Mouse (Mus musculus) ovary, postnatal 14 days (tissue): ENCODE data around the gene Gm10188.

Experiments
- DNase-seq: peaks from one replicate; pipeline ENCODE4 v3.0.0; 2022; ENCODE audit warnings: low spot score

The Gm10188 gene

DNA sequence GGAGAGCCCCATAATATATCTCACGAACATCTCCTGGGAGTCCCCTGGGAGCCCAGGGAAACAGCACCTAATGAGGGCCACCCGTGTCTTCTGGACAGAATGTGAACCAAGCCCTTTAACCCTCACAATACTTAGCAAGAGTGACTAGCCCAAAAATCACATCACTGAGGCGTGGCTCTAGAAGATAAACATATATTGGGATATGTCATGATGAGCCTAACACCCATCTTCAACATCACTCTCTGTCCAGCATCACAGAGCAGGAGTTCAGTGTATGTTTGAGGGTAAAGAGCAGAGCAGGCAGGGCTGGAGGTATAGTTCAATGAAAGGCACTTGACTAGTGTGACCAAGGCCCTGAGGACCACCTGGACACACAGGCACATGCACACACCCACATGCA, at the start of gene Gm10188:
Gene Gm10188, minus strand, starts transcription at position 101 of the 400 bp plus-strand sequence.
- DNase-seq = no peak

DNA sequence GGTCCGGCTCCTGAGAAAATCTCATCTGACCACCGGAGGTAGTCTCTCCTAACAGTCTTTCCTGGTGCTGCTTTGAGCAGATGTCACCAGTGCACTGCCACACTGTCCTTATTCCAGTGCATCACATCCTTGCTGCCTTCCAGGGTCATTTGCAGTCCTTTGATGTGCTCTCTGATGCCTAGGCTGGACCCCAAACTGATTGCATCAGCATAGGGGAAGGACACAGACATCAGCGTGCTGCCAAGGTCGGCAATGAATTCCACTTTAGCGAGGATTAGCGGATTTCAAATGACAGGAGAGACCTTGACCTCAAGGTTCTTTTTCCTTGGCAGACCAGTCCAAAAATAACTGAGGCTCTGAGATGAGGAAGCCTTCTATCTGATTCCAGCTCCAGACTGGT, 47.6 kb upstream of the Gm10188 start:
- no peak for DNase-seq

DNA sequence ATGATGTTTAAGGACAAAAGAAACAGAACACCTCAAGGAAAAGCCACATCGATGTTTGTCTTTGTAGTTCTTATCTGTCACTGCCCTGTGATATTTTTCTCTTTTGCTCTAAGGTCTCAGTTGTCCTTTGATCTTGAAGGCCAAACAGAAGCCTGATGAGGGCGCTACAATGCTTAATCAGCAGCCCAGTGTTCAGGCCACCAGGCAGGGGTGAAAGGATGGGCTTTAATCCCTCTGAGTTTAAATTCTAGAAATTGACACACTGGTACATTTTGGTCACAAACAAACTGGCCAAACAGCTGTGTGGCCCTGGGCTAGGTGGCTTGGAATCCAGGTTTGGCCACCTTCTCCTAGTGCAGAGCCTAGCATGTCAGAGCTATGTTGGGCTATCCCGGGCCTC, 47.1 kb upstream of the Gm10188 start:
- no peak for DNase-seq

DNA sequence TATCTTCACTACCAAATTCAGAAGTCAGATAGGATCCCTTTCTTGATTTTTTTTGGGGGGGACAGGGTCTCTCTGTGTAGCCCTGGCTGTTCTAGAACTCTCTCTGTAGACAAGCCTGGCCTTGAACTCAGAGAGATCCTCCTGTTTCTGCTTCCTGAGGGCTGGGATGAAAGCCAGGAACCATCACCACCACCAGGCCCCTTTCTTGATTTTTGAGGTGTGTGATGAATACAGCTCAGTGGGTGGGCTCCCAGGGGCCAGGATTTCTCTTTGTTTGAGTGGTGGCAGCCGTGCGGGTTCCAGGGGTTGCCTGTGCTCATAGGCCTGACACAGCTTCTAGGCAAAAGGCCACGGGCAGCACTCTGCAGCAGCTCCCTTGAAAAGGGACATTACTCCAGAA, 41.7 kb upstream of the Gm10188 start:
- DNase-seq = no peak

DNA sequence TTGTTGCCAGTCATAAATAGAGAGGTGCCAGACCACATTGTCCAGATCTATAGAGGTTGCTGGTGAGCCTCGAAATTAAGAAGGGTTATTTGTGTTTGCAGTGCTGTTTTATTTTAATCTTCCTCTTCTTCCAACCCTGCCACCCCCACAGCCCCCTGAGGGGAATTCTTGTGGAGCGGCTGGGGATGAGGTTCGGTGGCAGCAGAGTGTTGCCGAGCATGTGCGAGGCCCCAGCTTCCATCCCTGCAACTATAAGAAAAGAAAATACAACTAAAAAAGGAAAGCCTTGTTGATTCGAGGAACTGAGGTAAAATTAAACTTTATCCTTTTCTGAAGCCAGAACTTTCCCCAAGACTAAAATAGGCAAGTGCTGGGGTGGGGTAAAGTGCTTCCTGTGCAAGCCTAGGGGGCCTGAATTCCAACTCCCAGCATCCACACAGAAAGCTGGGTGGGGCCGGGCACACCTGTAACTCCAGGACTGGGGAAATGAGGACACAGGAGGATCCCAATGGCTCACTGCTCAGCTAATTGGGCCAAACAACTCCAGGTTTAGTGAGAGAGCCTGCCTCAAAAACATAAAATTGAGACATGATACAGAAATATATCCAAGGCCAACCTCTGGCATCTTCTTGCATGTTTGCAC, 39.0 kb upstream of the Gm10188 start:
- DNase-seq = no peak

DNA sequence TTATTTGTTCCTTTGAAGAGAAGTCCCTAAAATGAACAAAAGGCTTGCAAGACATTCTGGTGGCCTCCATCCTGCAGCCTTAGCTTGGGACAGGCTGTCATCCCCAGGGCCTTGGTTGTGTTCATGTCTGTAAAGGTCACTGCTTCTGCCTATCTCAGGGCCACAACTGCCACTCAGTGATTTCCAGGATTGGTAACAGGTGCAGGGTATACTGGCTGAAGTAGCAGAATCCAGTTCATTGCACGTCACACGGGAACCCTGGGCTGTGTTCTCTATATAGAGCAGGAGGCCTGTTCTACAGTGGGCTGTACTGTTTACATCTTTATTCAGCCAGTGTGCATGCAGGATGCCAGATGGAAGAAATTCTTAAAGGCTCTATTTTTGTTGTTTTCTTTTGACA, 38.4 kb upstream of the Gm10188 start:
- DNase-seq = no peak

DNA sequence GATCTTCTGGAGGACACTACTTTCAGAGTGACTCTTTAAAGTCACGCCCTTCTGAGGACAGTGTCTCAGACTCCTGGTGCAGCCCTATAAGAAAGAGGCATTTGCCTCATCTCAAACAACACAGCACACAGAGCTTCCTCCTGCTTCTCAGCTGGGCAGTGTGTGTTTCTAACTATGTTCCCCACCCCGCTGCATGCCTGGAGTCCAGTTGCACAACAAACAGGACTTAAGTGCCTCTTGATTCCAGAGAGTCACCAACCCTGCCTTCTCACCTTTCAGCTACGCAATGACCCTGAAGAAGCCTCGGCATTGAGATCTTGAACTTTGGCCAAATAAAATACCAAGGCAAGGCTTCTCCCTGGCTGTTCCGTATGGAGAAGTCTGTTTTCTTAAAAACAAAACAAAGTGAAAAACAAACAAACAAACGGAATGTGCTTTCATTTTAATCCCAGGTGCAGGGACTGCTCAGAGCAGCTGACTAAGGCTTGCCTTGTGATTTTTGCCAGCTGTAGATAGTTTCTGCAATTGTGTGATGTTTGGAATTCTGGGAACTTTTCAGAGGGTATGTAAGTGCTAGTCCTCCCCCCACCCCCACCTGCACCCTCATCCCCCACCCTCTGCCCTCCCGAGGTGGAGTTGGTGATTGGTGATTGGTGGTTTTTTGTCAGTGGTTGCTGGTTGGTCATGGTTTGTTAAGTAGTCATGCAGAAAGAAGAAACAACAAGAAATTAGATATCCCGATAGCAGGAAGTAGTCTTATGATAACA, 37.4 kb upstream of the Gm10188 start:
- no peak for DNase-seq

DNA sequence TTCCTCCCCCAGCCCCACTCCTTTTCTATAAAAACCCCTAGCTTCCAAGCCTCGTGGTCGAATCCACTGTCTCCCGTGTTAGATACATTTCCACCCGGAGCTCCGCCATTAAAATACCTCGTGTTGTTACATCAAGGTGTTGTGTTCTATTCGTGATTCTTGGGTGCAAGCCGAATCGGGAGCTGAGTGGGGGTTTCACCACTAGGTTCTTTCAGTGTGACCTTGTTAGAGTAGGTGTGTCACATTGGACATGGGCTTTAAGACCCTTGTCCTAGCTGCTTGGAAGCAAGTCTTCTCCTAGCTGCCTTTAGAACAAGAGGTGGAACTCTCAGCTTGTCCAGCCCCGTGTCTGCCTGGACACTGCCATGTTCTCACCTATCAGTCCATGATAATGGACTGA, 36.4 kb upstream of the Gm10188 start:
- no peak for DNase-seq

DNA sequence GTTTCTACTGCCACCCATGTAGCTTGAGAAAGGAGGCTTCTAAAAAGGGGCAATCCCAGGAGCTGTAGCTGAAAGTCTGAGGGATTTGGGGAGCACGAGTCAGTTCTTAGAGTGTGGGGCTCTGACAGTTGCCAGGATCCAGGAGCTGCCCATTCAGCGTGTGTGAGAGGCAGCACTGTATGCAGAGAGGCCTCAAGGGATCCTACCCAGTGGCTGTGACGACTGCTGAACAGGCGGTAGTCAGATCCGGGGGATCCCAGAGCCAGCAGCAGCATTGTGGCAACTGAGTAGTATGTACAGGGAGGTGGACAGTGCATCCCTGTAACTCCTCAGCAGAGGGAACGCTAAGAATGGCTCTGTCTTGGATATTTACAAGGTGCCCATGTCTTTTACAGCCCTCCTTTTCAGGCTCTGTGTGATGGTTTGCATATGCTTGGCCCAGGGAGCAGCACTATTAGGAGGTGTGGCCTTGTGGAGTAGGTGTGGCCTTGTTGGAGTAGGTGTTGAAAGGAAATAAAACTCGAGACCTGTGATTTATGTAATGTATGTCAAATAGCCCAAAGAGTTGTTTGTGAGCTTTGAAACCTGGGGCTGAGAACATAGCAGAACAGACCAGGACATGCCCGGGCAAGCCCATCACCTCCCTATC, 35.8 kb upstream of the Gm10188 start:
- DNase-seq = no peak

DNA sequence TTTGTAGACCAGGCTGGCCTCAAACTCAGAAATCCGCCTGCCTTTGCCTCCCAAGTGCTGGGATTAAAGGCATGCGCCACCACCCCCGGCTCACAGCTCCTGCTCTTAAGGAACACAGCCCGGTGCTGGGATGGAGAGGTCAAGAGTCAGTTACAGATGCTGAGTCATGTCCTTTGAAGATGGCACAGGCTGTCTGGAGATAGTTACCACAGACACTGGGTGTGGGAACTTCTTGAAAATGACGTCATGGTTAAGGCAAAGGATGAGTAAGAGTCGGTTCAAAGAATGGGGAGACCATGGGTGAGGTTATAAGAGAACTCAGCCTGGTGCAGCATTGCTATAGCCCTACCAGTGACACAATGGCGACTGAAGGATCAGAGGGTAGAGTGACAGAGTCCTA, 35.0 kb upstream of the Gm10188 start:
- DNase-seq = no peak

DNA sequence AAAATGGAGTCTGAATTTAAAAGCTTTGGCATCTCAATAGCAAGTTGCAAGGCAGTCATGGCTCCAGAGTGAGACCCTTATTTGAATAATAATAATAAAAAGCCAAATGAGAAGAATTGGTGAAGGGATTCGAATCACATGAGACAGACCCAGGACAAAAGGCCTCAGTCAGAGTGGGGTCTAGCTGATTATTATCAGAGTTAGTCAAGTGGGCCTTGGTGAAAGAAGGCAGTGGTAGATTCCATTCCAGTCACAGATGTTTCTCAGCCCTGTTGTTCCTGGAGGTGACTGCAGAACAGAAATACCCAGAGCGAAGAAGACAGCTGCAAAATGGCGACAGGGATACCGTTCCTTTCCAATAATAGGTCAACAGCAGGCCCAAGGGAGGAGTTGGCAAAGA, 34.1 kb upstream of the Gm10188 start:
- no peak for DNase-seq

DNA sequence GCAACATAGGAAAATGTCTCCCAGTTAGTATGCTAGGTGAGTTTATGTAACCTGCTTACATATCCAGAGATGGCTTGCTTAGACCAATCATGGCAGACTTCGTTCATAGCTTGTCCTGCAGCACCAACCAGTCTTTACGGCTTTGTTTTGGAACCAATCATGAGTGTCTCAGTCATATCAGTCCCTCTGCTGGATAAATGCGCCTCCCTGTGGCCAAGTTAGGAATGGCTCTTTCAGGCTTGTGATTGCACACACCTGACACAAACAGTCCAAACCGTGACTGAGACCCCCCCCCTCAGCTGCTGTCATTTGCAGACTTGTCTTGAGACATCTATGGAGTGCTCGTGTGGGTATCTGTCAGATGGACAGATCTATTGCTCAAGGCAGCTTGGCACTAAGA, 31.5 kb upstream of the Gm10188 start:
- DNase-seq = no peak

DNA sequence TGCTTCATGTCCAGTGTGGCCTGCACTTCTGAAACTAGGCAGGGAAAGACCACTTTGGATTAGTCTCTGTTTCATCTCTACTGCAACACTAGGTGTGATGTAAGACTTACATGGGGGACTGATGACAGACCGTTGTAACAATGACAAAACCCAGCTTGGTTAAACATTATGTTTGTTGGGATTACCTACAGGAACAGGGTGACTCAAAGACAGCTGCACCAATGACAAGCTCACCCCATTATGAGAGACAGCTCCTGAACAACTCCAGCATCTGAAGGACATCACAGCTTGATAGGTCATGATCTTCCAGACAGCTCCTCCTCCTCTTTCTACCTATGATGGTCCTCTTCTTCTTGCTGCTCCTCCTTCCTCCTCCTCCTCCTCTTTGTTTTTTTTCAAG, 30.8 kb upstream of the Gm10188 start:
- no peak for DNase-seq

DNA sequence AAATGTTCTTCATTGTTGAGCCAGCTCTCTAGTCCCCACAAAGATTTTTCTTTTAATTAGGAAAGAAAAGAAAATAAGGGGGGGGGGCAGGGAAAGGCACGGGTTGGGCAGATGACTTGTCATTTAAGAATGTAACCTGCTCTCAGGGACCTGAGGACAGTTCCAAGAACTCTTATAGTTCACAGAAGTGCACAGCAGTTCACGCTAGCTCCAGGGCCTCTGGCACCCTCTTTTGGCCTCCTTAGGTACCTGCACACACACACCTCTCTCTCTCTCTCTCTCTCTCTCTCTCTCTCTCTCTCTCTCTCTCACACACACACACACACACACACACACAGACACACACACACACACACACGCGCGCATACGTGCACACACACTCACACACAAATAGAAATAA, 24.9 kb upstream of the Gm10188 start:
- no peak for DNase-seq

DNA sequence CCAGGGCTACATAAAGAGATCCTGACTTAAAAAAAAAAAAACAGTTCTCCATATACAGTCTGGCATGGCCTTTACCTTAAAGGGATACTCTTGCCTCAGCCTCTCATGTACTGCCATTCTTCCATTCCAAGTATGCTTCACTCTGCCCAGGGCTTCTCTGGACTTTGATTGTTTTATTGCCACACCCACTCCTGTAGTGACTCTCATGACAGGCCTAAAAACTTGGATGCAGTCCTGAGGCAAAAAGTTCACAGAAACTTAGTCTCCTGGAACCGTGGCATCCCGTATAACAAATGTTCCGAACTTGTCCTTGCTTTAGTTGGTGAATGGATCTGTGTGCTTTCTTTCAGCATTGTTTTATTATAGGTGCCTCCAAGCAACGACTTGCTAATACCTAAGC, 17.1 kb upstream of the Gm10188 start:
- no peak for DNase-seq

DNA sequence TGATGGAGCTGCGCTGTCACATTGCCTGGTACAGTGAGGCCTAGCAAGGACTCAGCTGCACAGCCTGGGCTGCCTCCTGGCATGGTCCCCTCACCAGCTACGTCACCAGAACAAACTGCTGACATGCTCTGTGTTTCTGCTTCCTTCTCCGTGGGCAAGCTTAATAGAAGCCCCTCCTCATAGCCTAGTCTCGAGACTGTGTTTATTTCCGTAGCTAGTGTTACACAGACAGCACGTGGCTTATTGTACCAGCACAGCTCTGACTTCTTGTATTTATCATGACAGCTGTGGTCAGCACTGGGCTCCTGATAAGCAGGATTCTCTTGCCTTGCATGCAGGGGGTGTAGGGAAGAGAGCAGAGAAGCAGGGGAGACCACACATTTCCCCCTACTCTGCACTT, 16.6 kb upstream of the Gm10188 start:
- no peak for DNase-seq

DNA sequence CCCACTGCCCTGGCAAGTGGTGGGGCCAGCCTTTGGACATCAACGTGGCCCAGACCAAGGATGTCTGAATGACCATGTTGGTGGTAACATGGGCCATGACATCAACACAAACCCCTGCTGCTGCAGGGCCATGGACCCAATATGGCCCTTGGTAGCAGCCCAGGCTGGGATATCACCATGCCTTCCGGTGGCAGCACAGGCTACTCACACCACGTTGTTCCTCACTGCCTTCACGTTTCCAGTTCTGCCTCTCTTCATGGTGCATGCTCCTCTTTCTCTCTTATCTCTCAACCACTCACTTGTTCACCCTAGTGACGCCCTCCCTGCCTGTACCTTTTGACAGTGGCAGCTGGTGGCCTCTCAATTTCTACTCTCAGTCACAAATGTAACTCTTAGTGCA, 15.4 kb upstream of the Gm10188 start:
- no peak for DNase-seq

DNA sequence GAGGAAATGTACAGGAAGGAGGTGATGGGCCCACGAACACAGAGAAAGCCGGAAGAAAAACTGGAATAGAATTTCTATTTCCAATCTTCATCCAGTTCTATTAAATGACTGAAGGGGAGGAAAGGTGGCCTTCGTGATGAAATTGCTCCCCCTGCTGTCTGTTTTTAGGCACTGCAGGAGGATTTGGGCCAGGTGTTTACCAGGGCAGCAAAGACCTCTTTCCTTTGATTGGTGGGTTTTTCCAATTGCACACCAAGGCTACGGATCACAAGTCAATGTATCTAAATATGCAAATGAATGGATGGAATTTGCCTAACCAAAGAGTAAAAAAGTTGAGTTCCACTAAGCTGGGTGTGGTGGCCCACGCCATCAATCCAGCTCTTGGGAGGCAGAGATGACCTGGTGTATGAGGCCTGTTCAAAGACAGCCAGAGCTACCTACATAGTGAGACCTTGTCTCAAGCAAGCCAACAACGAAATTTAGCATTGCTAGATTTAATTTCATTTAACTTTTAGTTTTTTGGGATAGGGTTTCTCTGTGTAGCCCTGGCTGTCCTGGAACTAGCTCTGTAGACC, 8.1 kb upstream of the Gm10188 start:
- DNase-seq = peak; percentile 71

DNA sequence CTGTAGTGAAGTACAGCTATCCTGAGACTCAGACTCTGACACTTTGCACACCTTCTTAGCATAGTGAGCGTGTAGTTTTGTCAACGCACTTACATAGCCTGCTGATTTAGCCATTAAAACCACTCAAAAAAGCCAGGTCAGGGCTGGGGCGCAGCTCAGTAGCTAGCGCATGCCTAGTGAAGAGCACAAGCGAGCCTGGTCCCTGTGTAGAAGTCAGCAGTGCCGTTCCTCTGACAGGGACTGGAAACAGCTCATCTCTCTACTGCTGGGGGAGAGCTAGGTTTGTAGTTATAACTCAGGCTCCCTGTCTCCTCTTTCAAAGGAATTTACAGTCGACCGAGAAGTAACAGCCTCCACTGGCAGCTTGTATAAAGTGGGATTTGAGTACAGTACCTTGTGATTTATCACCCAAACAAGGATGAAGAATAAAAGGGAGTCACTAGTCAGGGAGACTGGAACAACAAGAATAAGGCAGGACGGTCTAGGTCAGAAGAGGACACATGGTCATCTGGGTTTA, 5.2 kb upstream of the Gm10188 start:
- no peak for DNase-seq

DNA sequence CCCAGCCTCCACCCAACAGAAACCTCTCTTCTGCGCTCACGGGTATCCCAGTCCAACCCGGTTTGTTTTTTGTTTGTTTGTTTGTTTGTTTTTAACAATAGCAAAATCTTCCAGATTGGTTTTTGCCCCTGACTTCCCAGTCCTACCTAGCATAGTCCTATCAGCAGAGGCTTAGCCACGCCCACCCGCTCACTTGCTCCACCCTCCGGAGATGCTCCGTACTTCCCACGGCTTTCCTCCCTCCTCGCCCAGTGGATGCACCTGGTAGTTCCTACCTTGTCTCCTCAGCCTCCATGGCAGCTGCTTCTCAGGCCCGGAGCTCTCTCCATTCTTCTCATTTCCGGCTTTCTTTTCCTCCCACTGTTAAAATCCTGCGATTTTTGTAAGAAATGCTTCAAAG, 4.0 kb upstream of the Gm10188 start:
- peak; percentile 22 for DNase-seq

DNA sequence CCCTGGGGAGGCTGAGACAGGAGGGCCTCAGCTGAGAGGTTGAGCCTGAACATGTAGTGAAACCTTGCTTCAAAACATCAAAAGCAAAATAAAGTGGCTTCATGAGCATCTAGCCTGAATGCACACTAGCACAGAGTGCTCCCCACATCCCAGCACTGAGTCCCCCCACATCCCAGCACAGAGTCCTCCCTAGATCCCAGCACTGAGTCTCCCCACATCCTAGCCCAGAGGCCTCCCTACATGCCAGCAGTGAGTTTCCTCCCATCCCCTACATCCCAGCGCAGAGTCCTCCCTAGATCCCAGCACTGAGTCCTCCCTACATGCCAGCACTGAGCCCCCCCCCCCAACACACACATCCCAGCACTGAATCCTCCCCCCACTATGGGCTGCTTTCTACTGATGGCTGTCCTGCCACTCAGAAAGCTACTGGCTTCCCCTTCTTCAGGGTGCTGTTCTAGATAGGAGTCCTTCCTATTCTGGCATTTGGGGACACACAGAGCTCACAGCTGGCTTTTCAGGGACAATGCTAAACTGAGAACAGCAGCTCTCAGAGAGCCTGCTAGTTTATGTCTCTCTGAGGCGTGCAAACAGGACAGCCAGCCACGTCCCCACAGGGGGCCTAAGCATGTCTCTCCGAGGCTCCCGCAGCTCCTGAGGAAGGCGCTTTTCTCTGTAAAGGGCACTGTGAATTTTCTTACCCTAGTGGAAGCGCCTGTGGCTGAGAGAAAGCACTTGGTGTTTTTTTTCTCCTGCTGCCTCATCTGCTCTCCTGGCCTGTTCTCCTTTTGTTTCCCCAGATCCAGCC, 2.1 kb upstream of the Gm10188 start:
- no peak for DNase-seq
